Mouse (Mus musculus) brain, adult 2 months (tissue): ENCODE data around the gene Abhd12b.

Experiments used
- DNase-seq: peaks from one replicate; pipeline ENCODE4 v3.0.0; 2011; ENCODE audit warnings: low read depth, low spot score

Gene Abhd12b

DNA sequence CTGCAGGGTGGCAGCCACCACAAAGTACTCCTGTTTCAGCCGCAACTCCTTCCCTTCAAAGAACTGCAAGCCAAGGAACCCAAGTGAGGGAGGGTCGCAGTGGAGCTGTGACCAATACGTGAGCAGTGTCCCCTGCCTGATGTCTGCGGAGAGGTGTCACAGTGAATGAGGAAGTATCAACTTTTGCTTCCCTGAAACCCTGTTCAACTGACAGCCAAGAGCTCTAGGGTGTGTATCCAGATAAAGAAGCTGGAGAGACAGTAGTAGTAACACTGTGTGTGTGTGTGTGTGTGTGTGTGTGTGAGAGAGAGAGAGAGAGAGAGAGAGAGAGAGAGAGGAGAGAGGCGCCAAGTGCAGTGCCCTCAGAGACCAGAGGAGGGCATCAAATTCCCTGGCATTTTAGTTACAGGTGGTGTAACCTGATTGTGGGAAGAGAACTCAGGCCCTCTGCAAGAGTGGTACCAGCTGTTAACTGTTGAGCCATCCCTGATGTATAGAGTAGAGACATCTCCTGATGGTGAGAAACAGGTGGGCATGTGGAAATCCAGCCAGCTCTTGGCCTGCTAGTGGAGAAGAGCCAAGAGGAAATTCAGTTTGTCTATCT, 48.1 kb downstream of the Abhd12b start:
- peak; percentile 27 for DNase-seq

DNA sequence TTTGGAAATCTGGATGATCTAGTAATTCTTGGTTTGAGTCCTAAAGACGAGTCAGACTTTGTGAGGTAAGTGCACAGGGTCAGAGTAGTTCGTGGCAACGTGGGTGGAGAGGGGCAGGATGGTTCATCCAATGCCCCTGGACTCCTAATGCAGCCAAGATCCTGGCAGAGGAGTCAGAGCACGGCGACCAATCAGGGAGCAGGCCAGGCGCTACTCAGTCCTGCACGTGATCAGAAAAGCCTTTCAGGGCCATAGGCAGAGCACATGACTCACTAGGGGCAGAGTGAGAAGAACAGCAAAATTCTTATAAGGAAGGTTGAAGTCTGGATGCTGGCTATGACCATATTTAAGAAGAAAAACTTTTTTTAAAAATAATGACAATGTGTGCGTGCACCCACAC, 50.5 kb downstream of the Abhd12b start:
- no peak for DNase-seq

DNA sequence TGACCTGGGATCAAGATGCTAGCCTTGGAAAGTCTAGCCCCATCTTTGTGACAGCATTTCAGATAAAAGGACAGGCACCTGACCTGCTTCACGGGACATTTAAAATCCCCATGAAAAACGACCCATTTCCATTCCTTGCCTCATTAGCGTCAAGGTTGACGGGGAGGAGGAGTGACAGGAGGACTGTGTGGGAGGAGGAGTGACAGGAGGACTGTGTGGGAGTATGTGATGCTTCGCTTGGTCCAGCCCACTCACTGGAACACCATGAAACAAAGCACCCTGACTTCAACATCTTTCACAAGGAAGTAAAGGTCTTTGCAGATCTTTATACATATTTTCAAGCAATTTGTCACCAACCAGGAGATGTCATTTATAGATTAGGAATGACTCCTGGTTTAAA, 54.3 kb downstream of the Abhd12b start:
- DNase-seq, result no peak

DNA sequence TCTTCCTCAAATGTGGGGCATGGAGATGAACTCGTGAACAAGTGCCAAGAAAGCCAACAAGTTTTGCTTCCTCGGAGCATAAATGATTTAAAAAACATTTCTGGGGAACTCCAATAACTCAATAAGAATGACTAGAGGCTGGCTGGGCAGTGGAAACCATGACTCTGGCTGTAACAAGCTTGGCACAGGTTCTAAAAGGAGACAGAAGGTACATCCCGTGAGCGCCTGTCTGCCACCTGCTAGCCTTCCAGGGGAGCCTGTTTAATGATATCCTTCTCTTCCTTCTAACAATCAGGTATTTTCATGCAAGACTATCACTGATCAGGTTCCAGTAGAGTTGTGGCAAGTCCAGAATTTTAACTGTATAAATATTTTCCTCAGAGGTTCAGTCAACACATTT, 58.6 kb downstream of the Abhd12b start:
- DNase-seq, result peak; percentile 45

DNA sequence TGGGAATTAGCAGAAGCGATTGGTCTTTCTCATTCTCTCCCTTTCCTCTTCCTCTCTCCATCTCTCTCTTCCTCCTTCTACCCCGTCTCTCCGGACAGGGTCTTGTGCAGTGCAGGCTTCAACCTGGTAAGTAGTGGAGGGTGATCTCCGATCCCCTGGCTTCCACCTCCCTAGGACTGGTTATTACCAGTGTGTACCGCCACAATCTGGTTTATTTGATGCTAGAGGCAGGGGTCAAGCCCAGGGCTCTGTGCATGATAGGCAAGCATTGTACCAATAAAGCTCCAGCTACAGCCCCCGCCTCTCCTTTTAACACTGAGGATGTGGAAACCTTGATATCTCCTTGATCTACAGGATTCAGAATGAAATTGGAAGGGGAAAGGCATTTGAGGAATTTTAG, 59.7 kb downstream of the Abhd12b start:
- DNase-seq, result no peak

DNA sequence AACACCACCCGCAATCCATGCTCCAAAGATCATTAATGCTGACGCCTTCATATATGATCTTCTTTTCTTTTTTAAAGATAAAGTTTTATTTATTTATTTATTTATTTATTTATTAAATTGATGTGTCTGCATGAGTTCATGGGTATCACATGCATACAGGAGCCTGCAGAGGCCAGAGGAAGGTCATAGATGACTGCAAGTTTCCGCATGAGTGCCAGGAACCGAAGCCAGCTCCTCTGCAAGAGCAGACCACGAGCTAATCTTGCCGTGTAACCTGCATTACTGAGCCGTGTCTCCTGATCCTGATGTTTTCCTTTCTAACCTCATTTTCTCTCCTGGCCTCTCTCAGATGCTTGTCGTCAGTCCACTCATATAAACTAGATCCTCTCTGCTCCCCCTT, 60.3 kb downstream of the Abhd12b start:
- no peak for DNase-seq

DNA sequence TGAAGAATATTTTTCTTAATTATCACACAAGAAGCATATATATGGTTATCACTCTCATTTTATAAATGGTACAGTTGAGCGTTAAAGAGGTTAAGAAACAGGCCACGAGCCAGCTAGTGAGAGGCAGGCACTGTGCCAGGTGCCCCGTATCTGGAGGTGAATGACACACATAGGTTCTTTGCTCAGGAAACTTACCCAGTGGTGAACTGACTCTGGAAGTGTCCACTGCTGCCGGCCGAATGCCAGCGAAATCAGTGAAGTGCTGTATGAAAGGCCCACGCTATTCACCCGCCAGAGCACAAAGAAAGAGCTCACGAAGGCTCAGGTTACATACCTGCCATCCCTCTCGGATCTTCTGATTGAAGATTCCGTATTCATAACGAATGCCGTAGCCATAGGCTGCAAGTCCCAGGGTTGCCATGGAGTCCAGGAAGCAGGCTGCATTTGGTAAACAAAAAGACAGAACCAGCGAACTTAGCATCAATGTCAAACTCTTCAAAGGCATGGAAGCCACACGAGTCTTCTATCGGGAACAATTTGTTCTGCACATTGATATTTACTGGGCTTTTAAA, 62.4 kb downstream of the Abhd12b start:
- DNase-seq, result no peak

DNA sequence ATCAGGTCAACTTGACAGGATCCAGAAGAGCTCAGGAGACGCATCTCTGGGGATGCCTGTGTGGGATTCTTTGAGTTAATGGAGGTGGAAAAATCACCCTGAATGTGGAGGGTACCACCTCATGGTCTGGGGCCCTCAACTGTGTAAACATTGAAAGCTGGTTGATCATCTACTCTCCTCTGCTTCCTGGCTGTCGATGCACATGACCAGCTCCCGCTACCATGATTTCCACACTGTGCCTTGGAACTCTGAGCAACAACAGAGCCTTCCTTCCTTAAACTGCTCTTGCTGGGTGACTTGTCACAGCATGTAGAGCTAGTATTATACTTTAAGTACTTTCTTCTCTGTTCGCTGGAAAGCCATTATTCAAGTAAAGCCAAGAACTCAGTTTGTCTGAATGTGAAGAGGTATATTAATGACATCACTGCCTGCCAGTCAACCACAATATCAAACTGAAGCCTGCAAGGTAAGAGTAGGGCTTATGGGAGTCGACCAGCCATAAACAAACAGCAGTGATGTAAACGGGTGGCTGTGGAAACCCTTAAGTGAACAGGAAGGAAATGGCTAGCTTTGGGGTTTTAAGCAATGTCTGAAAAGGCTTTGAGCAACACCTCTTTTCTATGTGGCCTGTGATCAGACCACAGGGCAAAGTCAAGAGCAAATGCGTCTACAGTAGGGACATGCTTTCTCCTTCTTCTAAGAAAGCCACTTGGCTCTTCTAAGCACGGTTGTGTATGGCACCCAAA, 65.0 kb downstream of the Abhd12b start:
- no peak for DNase-seq

DNA sequence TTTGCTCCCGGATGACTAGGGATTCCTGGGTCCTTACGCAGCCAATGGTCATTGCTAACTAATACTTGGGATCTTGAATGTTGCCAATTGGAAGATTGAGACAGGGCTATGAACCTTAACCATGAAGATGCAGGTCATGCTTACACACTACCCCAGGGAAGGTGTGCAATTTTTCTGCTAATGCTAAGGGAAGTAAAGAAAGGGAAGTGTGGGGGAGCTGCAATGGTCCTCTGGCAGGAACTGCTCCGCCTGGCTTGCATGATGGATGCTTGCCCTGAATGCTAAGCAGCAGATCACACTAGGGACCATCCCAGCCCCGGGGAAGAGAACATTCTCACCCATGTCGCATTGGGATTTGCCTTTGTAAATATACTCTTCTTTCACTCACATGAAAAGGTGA, 67.5 kb downstream of the Abhd12b start:
- no peak for DNase-seq

DNA sequence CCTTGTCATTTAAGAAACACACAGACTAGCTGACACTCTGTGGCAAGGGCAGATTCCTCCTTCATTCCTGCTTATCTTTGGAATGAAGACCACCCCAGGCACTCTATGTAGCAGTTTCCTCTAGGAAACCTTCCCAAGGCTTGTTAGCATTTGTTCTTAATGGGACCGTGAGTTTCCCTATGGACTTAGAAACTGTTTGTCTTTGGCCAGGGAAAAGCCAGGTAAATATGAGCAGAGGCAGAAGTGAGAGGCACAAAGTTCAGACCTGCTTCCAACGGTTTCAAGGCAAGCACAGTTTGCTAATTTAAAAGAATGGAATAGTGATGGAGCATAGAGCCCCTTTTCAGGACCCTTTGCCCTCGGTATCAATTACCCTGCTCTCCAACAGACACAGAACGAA, 69.4 kb downstream of the Abhd12b start:
- no peak for DNase-seq

DNA sequence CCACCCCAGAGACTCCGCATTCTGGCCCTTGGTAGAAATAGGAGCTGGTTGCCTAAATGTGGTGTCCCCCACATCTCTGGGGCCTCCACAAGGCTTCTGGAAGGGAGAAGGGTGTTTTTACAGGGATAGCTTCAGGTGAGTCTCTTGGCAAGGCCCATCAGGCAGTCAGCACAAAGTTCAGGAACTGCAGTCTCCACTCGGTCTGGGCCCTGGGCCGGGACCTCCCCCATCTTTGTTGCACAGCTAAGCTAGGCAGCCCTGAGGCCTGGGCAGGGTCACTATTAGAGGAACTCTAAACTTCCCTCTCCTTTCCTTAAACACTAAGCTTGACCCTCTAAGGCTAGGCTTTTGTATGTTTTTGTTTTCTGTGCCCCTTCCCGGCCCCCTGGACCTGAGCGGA, 72.7 kb downstream of the Abhd12b start:
- no peak for DNase-seq

DNA sequence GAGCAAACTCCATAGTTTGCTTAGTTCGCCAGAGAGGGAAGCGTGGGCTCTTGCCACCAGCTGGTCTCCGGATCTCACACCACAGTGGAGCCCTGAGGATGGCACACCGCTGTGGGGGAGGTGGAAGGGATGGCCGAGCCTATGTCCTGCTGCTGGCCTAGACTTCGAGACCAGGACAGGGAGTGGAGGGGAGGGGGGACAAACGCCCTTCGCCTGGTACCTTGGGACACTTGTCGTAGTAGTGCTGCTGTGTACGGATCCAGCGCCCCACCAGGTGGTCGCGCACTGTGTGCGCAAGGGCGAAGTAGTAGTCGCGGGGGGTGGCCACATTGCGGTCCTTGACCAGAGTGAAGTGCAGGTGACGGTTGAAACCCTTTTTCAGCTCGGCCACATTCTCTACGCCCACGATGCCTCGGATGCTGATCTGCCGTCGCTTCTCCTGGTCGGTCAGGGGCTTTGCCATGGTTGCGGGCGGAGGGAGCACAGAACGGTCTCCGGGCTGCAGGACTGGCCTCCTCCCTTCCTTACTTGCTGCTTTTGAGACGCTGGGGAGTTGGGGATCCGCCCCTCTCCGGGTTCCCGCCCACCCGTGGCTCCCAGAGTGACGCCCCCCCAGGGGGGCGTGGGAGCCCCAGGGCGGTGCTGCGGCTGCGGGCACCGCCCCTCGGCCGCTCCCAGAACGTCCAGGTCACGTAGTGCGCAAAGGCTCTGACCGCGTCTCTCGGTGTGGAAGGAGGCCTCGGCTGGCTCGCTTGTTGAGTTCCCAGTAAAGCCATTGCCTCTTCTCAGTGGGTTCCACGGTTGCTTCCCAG, 73.4 kb downstream of the Abhd12b start:
- peak; percentile 47 for DNase-seq

DNA sequence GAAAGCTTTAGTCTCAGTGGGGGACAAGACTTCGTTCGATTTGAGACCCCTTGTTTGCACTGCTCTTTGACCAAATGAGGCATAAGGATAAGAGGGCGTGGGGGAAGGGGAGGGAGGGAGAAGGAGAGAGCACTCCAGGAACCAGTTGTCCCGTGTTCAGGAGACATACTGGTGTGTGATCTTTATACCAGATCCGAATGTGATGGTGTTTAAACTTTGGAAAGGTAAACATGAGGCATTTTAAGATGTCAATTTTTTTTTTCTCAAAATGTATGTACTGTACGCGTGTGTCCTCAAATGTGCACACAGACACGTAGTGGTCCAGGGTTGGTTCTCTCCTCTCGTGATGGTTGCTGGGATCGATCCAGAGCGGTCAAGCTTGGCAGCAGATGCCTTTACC, 74.2 kb downstream of the Abhd12b start:
- no peak for DNase-seq

DNA sequence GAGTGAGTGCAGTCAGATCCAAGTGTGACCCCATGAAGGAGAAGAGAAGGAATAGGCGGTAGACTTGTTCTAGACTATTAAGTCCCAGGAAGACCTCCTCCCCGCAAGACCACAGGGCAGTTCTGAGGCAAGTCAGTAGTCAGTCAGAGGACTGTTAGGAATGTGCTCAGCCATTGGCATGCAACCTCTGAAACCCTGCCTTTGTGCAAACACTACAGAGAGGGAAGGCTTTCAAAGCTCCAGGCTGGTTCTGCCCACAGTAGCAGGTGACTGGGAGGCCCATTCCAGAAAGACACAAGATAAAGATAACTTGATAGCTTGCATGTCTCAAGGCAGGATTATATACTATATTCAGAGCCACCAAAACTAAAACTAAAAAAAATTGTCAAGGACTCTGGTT, 77.4 kb downstream of the Abhd12b start, which contains the start of gene Pygl:
Pygl (minus strand) TSS at position 195 of the 400 bp plus-strand sequence.
- DNase-seq, result no peak

DNA sequence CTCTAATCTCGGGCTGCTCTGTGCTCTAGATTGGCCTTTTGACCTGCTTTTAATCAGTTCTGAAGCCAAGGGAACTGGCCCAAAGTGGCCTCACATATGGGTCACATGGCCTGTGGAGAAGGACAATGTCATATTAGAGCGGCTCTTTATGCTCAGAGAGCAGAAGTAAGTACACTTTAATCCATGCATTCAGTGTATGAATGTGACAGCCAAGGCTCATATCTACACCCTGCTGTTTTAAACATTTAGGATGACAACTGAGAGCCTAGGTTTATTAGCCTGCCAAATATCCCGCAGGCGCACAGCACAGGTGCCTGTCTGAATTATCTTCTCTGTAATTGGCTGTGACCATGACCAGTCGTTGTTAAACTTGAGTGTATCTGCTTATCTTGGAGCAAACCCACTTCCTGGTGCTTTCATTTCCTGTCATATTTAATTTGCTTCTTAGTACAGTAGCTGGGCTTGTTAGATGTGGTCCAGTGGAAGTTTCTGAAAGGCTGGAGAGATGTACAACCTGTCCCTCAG, 78.1 kb downstream of the Abhd12b start:
- DNase-seq, result no peak
